In the genomic region with DNA sequence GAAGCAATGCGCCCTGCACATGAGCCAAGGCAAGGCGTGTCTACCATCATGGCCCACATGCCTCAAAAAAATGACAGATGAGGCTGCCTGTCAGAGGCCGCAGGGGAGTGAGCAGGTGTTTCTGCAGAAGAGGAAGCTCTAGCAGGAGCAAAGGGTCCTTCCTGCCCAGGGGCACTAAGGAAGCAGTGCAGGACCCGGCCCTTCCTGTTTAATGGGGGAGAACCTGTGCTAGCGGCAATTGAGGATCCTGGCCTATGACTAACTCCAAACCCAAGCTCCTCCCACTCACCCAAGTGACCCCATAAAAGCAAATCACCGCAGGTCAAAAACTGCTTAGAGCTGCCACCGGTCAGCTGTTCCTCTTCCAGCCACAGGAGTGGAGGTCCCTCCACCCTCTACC, we compare ENCODE assay signal across 17 mouse cellular contexts.
DNase-seq lines count a peak whose midpoint lies in the region; ATAC-seq and TF ChIP-seq lines count a peak whose summit lies in the region.
"Had no signal": no experiment of that assay in that cellular context is flagged by ENCODE, and none has a peak within 500 bp of the region (broad histone marks: within the 10 kb centered on the region; RNA-seq: fewer than 3 reads in every experiment).

No protein-coding gene starts in this region.

- H3K27me3 ChIP-seq in CH12.LX (replicated peaks) = no peaks in the 10 kb centered on the region
- no peaks in the 10 kb centered on the region for H3K27me3 ChIP-seq in thymus, adult 2 months (ENCODE audit: control insufficient read depth, insufficient read depth, low read length)
- no peaks in the 10 kb centered on the region for H3K27me3 ChIP-seq in forebrain, embryonic 15.5 days
- H3K27me3 ChIP-seq: liver, embryonic 13.5 days; lung, embryonic 15.5 days; neural tube, embryonic 12.5 days had no signal

- no peak overlapping the region for H3K4me3 ChIP-seq in CH12.LX (replicated peaks in 1 of 3; ENCODE audit: low read depth in 2 of 3, low read length in 2 of 3, poor library complexity in 1 of 3)
- H3K4me3 ChIP-seq in thymus, adult 2 months (ENCODE audit: control insufficient read depth, insufficient read depth, low read length) = no peak overlapping the region
- H3K4me3 ChIP-seq in forebrain, embryonic 15.5 days = no peak overlapping the region
- H3K4me3 ChIP-seq: hindbrain, embryonic 12.5 days; layer of hippocampus, adult 2 months; liver, embryonic 13.5 days; lung, embryonic 15.5 days; megakaryocyte, embryonic 14.5 days; neural tube, embryonic 12.5 days had no signal

- peaks cover 2% of the 10 kb centered on the region for H3K9me3 ChIP-seq in CH12.LX (replicated peaks; ENCODE audit: low read length)
- H3K9me3 ChIP-seq in forebrain, embryonic 15.5 days = no peaks in the 10 kb centered on the region
- H3K9me3 ChIP-seq: hindbrain, embryonic 12.5 days; liver, embryonic 13.5 days; lung, embryonic 15.5 days; neural tube, embryonic 12.5 days had no signal

- no peak for TF ChIP-seq CTCF in CH12.LX (conservative IDR thresholded peaks at IDR 0.05 in 1 of 2, IDR thresholded peaks at IDR 0.05 in 1 of 2; ENCODE audit: low read depth in 2 of 2, low read length in 2 of 2)
- 0 out of 2 replicates have a peak, but pooled peaks have one; percentile 17 for TF ChIP-seq CTCF in thymus, adult 2 months (IDR thresholded peaks at IDR 0.05; ENCODE audit: borderline replicate concordance, control insufficient read depth, extremely low read depth, insufficient read depth, low read length, poor library complexity)

- peaks cover 0 to 16% of the 10 kb centered on the region in 2 experiments; a peak in 2 of 4 replicates for H3K4me1 ChIP-seq in CH12.LX (ENCODE audit: control insufficient read depth in 1 of 2, insufficient read depth in 2 of 2)
- peaks cover 16% of the 10 kb centered on the region for H3K4me1 ChIP-seq in thymus, adult 2 months (replicated peaks; ENCODE audit: control insufficient read depth, insufficient read depth, low read length)
- H3K4me1 ChIP-seq in forebrain, embryonic 15.5 days = no peaks in the 10 kb centered on the region
- H3K4me1 ChIP-seq: liver, embryonic 13.5 days; megakaryocyte, embryonic 14.5 days; neural tube, embryonic 12.5 days had no signal

- H3K79me2 ChIP-seq in CH12.LX (replicated peaks; ENCODE audit: control insufficient read depth, extremely low read depth, insufficient read depth, poor library complexity, severe bottlenecking) = no peaks in the 10 kb centered on the region

- no peak for ATAC-seq in forebrain, embryonic 15.5 days (replicated peaks)
- ATAC-seq: CD4-positive, CD25-positive, alpha-beta regulatory T cell, adult 4 months; forebrain, embryonic 16.5 days had no signal

- TF ChIP-seq RAD21 in CH12.LX (IDR thresholded peaks at IDR 0.05; ENCODE audit: low read depth, low read length) = no peak

- H3K36me3 ChIP-seq in CH12.LX (replicated peaks in 1 of 2; ENCODE audit: control insufficient read depth in 1 of 2, insufficient read depth in 1 of 2, low read length in 1 of 2) = no peaks in the 10 kb centered on the region
- H3K36me3 ChIP-seq in thymus, adult 2 months (ENCODE audit: control insufficient read depth, insufficient read depth, low read length) = 0 out of 2 replicates have a peak, but pooled peaks cover 13% of the 10 kb centered on the region
- H3K36me3 ChIP-seq in forebrain, embryonic 15.5 days = no peaks in the 10 kb centered on the region
- H3K36me3 ChIP-seq: liver, embryonic 13.5 days; lung, embryonic 15.5 days had no signal

- no peak overlapping the region for H3K9ac ChIP-seq in CH12.LX (ENCODE audit: insufficient read depth, low read depth)
- no peak overlapping the region for H3K9ac ChIP-seq in forebrain, embryonic 15.5 days (replicated peaks)
- H3K9ac ChIP-seq: hindbrain, embryonic 12.5 days; liver, embryonic 13.5 days; lung, embryonic 15.5 days; neural tube, embryonic 12.5 days had no signal

- WGBS in thymus, adult 2 months = 27% methylated on average over 7 of the region's 7 CpGs
- WGBS in forebrain, embryonic 15.5 days = 96% methylated on average over 7 of the region's 7 CpGs

- DNase-seq in A20 (ENCODE audit: low read depth, low spot score) = peak; percentile 10
- peak; percentile 7 for DNase-seq in CH12.LX (ENCODE audit: extremely low read depth)
- DNase-seq in kidney, postnatal 10 days = peak; percentile 34
- peak; percentile 51 for DNase-seq in thymus, adult 2 months
- DNase-seq in adrenal gland, adult (ENCODE audit: inconsistent age in 2 of 2, low spot score in 1 of 2) = no peak
- no peak for DNase-seq in urinary bladder, adult 18-20 months (ENCODE audit: low spot score in 2 of 2)
- DNase-seq: cerebellum, postnatal 14 days; heart, adult 11 months; liver, embryonic 13.5 days had no signal

- dilution Hi-C loops in CH12.LX (cut with MboI; ENCODE audit: extremely low pct_ligation_motif_present, extremely low pct_unique_long_range_greater_than_20kb, low sequenced_read_pairs) = no loop called here

- TF ChIP-seq EP300 in CH12.LX (IDR thresholded peaks at IDR 0.05; ENCODE audit: low read length) = no peak

- TF ChIP-seq POLR2A in CH12.LX (IDR thresholded peaks at IDR 0.05; ENCODE audit: low read depth, low read length) = no peak
- no peak for TF ChIP-seq POLR2A in thymus, adult 2 months (IDR thresholded peaks at IDR 0.05; ENCODE audit: control insufficient read depth, extremely low read depth, insufficient read depth, low read length, poor library complexity)

- no peak overlapping the region for H3K27ac ChIP-seq in CH12.LX (ENCODE audit: insufficient read depth, low read depth)
- H3K27ac ChIP-seq in thymus, adult 2 months (ENCODE audit: control insufficient read depth, insufficient read depth, low read length) = no peak overlapping the region
- H3K27ac ChIP-seq in forebrain, embryonic 15.5 days (replicated peaks) = no peak overlapping the region
- H3K27ac ChIP-seq: hindbrain, embryonic 12.5 days; layer of hippocampus, adult 2 months; liver, embryonic 13.5 days; lung, embryonic 15.5 days; neural tube, embryonic 12.5 days had no signal

- in situ Hi-C loops in CH12.LX (cut with MboI; ENCODE audit: low pct_ligation_motif_present, low pct_unique_long_range_greater_than_20kb, low sequenced_read_pairs) = no loop called here

- no peak overlapping the region for H3K4me2 ChIP-seq in CH12.LX (ENCODE audit: insufficient read depth, low read depth, poor library complexity, severe bottlenecking)
- no peak overlapping the region for H3K4me2 ChIP-seq in forebrain, embryonic 15.5 days (replicated peaks)
- H3K4me2 ChIP-seq: hindbrain, embryonic 12.5 days; liver, embryonic 13.5 days; lung, embryonic 15.5 days; neural tube, embryonic 12.5 days had no signal

TF ChIP-seq in CH12.LX, 34 proteins besides CTCF, POLR2A, EP300 and RAD21:
- no peak for TF ChIP-seq JUND (conservative IDR thresholded peaks at IDR 0.05; ENCODE audit: low read depth, low read length)
- no peak for TF ChIP-seq USF1 (IDR thresholded peaks at IDR 0.05; ENCODE audit: low read depth, low read length)
- TF ChIP-seq CHD2 (IDR thresholded peaks at IDR 0.05; ENCODE audit: low read length) = no peak
- no peak for TF ChIP-seq JUN (IDR thresholded peaks at IDR 0.05; ENCODE audit: insufficient read depth, low read depth, low read length)
- no peak for TF ChIP-seq ETS1 (conservative IDR thresholded peaks at IDR 0.05; ENCODE audit: low read depth, low read length)
- no peak for TF ChIP-seq TCF12 (IDR thresholded peaks at IDR 0.05; ENCODE audit: low read depth, low read length)
- no peak for TF ChIP-seq ZNF384 (IDR thresholded peaks at IDR 0.05; ENCODE audit: low read depth, low read length)
- TF ChIP-seq BHLHE40 (IDR thresholded peaks at IDR 0.05; ENCODE audit: low read depth, low read length) = no peak
- TF ChIP-seq CHD1 (IDR thresholded peaks at IDR 0.05; ENCODE audit: low read depth, low read length) = no peak
- no peak for TF ChIP-seq POLR2AphosphoS2 (IDR thresholded peaks at IDR 0.05; ENCODE audit: low read depth, low read length)
- no peak for TF ChIP-seq RCOR1 (conservative IDR thresholded peaks at IDR 0.05; ENCODE audit: low read depth, low read length)
- TF ChIP-seq PAX5 (IDR thresholded peaks at IDR 0.05; ENCODE audit: low read length) = no peak
- no peak for TF ChIP-seq IRF4 (IDR thresholded peaks at IDR 0.05; ENCODE audit: low read depth, low read length)
- TF ChIP-seq MAZ (IDR thresholded peaks at IDR 0.05; ENCODE audit: low read depth, low read length) = no peak
- TF ChIP-seq NELFE (IDR thresholded peaks at IDR 0.05; ENCODE audit: low read depth, low read length) = no peak
- no peak for TF ChIP-seq ZKSCAN1 (IDR thresholded peaks at IDR 0.05; ENCODE audit: borderline replicate concordance, low read depth, low read length)
- no peak for TF ChIP-seq MYC (IDR thresholded peaks at IDR 0.05; ENCODE audit: low read depth, low read length)
- no peak for TF ChIP-seq ELF1 (IDR thresholded peaks at IDR 0.05; ENCODE audit: low read depth, low read length)
- no peak for TF ChIP-seq SMC3 (IDR thresholded peaks at IDR 0.05; ENCODE audit: low read depth, low read length)

Comparison
In these comparisons a context has a peak if more than half of its experiments do, and no peak if none do; other contexts are left out.
1. DNase-seq: peak in A20 (single experiment), CH12.LX (single experiment), kidney, postnatal 10 days (single experiment) and thymus, adult 2 months (single experiment); none in adrenal gland, adult (0 of 2) and urinary bladder, adult 18-20 months (0 of 2).